Mouse (Mus musculus): Measurements from ENCODE around the gene Zfp821. TPM values are rescaled to one million over a fixed set of nuclear protein-coding genes. Genes with fewer than 3 reads are reported as not detected.
"Not testable (repeated sequence)": the region's sequence is repeated elsewhere in the genome, so short reads cannot be mapped to it uniquely, and the experiment has no call there.

The Zfp821 gene
- total RNA-seq, 2 experiments from 2014 or later, result 38.2 to 41.0 TPM

GRCm38 (mm10) chr8:109707921-109708320 lies 2.6 kb downstream of the Zfp821 start:
- no peak for DNase-seq (ENCODE audit: low spot score in 2 of 2)

DNA sequence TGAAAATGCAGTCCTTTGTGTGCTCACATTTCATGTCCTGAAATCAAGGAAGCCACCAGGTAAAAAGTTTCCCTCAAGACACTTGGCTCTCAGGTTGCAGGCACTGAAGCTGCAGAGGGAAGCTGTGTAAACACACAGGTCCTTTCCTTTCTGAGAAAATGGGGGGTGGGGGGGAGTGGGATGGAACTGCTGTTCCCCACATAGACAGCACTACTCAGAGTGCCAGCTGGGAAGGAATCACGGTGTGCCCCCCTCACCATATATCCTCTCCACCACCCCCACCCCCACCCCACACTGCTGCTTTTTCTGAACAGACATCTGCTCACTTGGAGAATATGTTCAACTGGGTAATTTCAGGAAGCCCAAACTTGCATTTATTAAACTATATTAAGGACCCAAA lies 7.2 kb downstream of the Zfp821 start:
- DNase-seq (ENCODE audit: low spot score in 2 of 2), result no peak

GRCm38 (mm10) chr8:109714961-109715360 lies 9.6 kb downstream of the Zfp821 start:
- DNase-seq (ENCODE audit: low spot score in 2 of 2), result no peak

GRCm38 (mm10) chr8:109725106-109725505 lies 19.8 kb downstream of the Zfp821 start:
- DNase-seq (ENCODE audit: low spot score in 2 of 2), result no peak

DNA sequence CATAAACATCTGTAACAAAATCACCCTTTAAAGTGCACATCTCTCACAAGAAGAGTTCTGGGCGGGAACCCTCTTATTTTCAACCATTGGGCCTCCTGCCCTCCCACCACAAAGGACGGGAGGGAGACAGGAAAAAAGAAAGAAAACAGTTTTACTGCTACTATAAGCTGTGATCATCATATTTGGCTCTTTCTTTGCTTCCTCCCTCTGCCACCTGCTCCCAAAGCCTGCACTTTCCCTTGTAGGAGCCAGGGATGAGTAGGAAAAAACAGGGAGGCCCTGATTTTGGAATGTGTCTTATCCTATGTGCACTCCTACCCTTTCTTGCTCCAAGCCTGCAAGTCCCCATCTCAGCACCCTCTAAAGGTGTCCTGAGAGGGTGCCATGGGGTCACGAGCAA lies 25.7 kb downstream of the Zfp821 start:
- no peak for DNase-seq (ENCODE audit: low spot score in 2 of 2)

GRCm38 (mm10) chr8:109734018-109734417 lies 28.7 kb downstream of the Zfp821 start:
- DNase-seq (ENCODE audit: low spot score in 2 of 2), result no peak

DNA sequence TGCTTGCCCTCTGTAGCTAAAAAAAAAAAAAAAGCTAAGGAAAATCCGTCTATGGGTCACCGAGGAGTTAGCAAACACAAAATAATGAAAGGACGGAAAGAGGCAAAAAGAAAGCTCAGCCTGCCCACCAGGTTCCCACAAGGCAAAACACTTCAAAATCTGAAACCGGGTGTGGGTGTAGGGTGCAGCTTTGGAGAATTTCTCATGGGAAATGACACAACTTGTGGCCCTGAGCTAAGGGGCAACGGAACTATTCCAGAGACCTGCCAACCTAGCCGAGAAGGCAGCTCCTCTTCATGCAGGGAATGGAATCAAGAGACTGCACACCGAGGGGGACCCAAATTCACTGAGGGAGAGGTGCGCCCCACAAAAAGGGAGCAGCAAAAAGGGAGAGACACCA lies 31.5 kb downstream of the Zfp821 start:
- no peak for DNase-seq (ENCODE audit: low spot score in 2 of 2)

DNA sequence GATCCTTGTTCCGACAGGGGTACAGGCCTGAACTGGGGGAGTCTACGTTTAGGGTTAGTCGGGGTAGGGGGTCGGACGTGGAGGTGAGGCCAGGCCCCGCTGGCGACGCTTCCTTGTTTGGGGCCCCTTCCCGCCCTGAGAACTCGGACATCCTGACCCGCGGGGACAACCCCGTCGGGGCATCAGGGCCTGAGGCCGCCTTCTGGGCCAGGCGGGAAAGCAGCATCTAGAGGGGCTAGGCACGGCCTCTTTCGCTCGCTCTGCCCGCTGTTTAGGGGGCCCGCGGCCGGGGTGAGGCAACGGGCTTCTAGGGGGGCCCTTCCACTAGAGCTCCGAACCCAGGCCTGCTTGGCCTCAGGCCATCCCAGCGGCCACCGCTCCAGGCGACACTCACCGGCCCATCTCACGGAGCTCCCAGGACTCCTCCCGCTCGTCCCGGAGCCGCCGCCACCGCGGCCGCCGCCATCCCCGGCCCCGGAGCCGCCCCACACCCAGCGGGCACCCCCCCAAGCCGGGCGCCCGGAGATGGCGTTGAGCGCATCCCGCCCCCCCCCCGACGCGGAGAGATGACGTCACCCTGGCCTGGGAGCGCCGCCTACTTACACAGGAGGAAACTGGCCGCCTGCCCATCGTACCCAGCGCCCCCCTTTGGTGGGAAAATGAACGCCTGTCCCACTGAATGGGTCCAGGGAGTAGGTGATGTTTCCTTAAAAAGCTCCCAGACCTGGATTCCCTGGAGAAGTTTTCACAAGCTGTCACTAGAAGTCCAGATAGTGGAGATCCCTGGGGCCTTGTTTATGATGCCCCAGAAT lies 32.1 kb downstream of the Zfp821 start, which contains the start of gene Atxn1l:
Gene Atxn1l (minus strand): TSS at position 503 of the 812 bp plus-strand sequence.
- DNase-seq (ENCODE audit: low spot score in 2 of 2), result peak; percentile 73 to 79

DNA sequence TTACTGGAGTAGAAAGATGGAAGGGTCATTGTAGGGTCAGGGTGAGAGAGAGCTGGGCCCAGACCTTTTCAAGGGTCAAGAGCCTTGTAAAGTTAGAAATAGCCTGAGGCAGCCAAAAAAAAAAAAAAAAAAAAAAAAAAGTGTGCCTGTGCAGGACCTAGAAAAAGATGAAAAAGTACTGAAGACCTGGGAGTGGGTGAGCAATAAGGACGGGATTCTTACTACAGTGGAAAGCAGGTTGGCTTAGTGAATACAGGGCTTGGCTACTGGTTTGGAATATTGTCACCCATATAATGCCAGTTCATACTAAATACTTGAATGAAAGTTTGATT lies 32.7 kb downstream of the Zfp821 start:
- DNase-seq (ENCODE audit: low spot score in 2 of 2), result no peak

DNA sequence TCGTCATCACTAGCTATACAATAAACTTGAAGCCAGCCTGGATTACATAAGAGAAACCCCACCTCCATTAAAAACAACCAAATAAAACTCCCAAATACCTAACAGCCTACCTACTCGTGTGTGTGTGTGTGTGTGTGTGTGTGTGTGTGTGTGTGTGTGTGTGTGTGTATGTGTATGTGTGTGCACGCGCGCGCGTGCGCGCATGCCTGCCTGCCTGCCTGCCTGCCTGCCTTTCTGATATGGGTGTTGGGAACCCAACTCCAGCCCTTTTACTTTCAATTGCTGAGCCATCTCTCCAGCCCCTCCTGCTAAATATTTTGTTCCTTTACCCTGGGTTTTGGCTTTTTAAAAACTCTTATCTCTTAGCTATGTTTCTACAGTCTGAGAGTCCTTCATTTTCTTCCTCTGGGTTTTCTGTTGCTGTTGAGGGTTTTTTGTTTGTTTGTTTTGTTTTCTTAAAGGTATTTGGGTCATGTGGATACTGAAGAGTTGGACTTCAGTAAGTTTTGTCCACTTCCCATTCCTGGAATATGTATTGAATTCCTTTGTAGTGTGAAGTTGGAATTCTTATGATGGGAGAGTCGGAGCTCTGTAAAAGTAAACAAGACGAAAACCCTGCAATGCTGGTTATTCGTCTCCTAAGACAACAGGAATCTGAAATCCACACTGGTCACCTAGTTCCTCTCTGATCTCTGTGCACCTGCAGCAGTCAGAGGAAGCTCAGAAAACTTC lies 42.3 kb downstream of the Zfp821 start:
- no peak for DNase-seq (ENCODE audit: low spot score in 2 of 2)

DNA sequence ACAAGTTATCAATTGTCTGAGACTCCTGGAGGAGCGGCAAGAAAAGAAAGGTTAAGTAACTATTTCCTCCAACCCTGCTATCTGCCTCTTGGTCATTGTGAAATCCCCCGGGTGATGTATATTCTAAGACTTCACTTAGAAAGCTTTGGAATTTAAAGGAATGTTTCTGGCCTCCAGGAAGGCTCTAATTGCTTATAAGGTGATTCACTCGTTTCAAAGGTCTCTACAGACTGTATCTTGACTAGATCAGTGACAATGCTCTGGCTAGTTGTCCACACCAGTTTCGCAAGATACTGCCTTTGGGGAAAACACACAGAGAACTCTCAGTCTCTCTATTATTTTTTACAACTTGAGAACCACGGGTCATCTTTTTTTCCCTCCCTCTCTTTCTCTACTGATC lies 44.9 kb downstream of the Zfp821 start:
- DNase-seq (ENCODE audit: low spot score in 2 of 2), result no peak

DNA sequence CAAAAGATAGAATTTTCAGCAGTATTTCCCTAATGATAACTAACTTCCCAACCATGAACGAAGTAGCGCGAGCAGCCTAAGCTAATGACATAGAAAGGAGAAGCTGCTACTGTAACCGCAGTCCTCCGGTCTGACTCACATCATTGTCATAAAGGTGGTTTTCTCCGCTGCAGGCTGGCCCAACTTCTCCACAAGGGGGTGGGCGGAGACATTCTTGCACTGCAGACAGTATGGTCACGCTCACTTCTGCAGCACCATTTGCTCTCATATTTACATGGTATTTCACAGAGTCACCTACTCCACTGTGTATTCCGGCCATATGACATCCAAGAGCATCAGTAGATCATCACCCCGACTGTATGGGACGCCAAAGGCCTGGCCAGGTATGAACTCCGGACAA lies 45.4 kb downstream of the Zfp821 start:
- peak in 1 of 2 experiments; percentile 18 for DNase-seq (ENCODE audit: low spot score in 2 of 2)

DNA sequence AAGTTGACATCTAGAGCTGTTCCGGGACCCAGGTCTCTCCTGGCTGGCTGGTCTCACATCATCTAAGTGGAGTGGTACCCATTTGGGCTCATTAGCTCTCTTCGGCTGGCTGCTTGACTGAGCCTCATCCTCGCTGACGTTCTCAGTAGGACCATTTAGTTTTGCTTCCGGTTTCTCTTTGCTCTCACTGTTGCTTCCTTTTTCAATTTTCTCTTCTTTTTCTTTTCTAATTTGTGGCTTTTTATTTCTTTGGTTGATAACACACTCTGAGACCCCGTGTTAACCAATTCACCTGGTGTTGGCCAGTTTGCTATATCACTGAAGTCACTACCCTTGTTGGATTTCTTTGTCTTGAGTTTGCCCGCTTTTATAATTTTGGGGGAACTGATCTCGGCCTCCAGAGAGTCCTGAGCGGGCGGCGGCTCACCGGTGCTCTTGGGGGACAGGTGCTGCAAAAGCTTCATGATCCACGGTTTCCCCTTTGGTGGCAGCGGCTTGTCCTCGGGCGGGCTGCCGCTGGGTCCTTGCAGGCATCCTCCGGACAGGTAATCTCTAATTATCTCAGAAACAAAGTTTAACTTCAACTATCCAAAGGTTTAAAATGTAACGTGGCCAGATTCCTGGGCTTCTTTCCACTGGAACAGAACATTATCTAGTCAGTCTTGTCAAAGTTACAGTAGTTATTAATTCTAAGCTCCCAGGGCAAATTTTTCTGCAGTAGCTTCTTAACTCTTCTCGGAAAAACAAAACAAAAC lies 46.6 kb downstream of the Zfp821 start:
- DNase-seq (ENCODE audit: low spot score in 2 of 2), result no peak

DNA sequence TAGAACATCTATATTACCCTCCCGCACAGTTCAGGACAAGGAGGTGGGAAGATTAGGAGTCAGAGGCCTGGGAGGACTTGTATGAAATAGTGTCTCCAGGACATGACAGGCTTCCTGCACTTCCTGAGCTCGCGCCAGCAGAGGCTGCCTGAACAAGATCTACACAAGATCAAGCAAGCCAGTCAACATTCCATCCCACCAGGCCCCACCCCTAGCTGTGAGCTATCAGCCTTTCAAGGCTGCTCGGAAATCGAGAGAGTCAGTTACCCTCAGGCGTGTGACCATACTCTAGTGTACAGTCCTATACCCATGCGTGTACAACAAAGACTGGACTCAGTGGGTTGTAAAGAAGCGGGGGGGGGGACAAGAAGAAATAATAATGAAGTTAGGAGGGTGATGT lies 49.4 kb downstream of the Zfp821 start:
- DNase-seq (ENCODE audit: low spot score in 2 of 2), result no peak

- not testable (repeated sequence) for DNase-seq (ENCODE audit: low spot score in 2 of 2)
Measured at GRCm38 (mm10) chr8:109755554-109755953, 50.2 kb downstream of the Zfp821 start.

GRCm38 (mm10) chr8:109756849-109757248 lies 51.5 kb downstream of the Zfp821 start:
- DNase-seq (ENCODE audit: low spot score in 2 of 2), result no peak

DNA sequence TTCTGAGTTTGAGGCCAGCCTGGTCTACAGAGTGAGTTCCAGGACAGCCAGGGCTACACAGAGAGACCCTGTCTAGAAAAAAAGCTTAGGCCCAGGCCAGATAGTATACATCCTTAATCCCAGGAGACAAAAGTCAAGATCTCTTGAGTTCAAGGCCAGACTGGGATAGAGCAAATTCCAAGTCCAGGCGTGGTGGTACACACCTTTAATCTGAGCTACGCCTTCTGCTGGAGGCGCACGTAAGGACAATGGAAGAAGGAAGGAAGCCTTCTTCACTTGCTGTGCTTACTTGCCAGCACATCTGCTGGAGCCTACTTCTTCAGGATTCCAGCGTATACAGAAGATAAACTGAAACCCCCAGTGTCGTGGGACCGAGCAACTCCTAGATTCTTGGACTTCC lies 54.1 kb downstream of the Zfp821 start:
- no peak for DNase-seq (ENCODE audit: low spot score in 2 of 2)

DNA sequence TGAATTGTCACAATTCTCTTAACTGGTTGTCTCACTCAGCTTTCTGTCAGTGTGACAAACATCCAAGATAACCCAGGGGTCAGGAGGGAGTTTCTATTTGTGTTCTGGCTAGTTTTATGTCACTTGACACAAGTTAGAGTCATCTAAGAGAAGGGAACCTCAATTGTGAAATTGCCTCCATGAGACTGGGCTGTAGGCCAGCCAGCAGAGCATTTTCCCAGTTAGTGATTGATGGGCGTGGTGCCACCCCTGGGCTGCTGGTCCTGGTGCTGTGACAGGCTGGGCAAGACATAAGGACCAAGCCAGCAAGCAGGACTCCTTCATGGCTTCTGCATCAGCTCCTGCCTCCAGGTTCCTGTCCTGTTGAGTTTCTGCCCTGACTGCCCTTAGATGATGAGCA lies 54.9 kb downstream of the Zfp821 start:
- DNase-seq (ENCODE audit: low spot score in 2 of 2), result no peak

DNA sequence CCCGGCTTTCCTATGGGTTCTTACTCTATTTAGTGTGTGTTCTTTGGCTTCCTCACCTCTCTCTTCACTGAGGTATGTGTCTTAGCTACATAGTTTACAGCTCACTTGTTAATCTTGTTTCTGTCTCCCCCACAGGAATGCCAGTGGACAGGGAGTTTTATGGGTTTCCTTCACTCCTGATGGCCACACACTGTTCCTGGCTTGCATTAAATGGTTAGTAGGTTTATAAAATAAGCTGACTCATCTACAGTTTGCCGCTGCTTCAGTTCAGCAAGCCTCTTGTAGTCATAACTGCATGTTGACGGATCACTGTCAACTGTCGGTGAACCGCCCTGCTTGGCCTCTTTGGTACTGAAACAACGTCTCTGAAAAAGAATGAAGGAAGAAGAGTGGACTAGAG lies 58.7 kb downstream of the Zfp821 start:
- DNase-seq (ENCODE audit: low spot score in 2 of 2), result no peak

DNA sequence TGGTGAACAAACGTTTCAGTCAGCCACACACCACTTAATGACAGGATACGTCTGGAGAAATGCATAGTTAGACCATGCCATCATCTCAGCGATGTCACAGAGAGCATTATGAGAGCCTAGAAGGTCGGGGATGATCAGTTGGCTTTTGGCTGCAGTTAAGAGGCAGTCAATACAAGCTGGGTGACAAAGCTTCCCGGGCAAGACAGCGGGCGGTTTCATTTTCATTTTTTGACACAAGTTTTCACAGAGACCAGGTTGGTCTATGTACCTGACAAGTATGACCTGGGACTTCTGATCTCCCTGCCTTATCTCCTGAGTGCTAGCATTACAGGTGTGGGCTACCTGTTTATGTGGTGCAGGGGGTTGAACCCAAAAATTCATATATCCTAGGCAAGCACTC lies 60.7 kb downstream of the Zfp821 start:
- no peak for DNase-seq (ENCODE audit: low spot score in 2 of 2)

DNA sequence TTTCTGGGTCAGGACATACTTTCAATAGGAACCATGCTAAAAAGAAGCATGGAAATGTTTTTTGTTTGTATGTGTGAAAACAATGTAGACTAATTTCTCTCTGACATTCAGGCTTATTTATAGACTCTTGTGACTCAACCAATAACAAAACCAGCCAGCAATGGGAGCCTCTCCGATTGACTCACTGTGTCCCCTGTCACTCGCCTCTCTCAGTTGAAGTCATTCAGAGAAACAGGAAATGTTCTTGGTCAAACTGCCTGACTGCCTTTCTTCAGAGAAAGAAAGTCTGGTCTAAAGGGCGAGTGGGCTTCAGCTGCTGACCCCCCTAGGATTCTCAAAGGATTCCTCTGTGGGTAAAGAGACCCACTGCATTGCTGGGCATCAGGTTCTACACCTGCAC lies 67.8 kb downstream of the Zfp821 start:
- DNase-seq (ENCODE audit: low spot score in 2 of 2), result no peak

Data from left cerebral cortex, adult 18-20 months (tissue).